Mouse (Mus musculus): ENCODE measurements at regions not wholly inside any gene's neighbourhood (a gene's known extent, or its start where the extent isn't known, plus 50 kb on each side); places are given as distances from the start of the nearest gene placed in this dataset.

DNA sequence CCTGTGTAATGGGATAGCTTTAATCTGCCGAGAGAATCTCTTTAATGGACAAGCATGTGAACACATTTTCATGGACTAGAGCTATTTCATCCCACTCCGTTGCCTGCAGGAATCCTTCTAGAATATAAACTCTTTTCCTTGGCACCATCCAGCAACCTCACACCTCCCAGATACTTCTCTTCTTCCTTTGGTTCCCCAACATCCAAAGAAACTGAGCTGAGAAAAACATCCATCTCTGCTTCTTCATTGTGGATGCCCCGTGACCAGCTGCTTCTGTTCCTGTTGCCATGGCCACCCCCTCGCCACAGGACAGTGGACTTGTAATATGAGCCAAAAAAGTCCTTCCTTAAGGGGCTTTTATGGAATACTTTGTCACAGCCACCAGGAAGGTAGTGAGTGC, 78.8 kb downstream of the Diras2 start:
- TF ChIP-seq GATA1 (IDR thresholded peaks at IDR 0.05; ENCODE audit: low read length) (no peak), TAL1 (IDR thresholded peaks at IDR 0.05; ENCODE audit: low read length) (no peak)

Data from erythroblast, embryonic 14.5 days (primary cell).